Comparison of ENCODE assay signal across 10 mouse cellular contexts in genomic region chr11:86592993-86593392, GRCm38 (mm10). TPM values are rescaled to one million over a fixed set of nuclear protein-coding genes. Genes with fewer than 3 reads are reported as not detected.
DNase-seq lines count a peak whose midpoint lies in the region; ATAC-seq and TF ChIP-seq lines count a peak whose summit lies in the region.
"Had no signal": no experiment of that assay in that cellular context is flagged by ENCODE, and none has a peak within 500 bp of the region (broad histone marks: within the 10 kb centered on the region; RNA-seq: fewer than 3 reads in every experiment).

No protein-coding gene starts in this region.

- no peak for TF ChIP-seq CTCF in lung, adult 2 months (IDR thresholded peaks at IDR 0.05; ENCODE audit: insufficient read depth, low read length)
- TF ChIP-seq CTCF in heart, postnatal 0 days (IDR thresholded peaks at IDR 0.05; ENCODE audit: low read depth) = no peak

- peaks cover 9% of the 10 kb centered on the region for H3K4me1 ChIP-seq in lung, adult 2 months (ENCODE audit: control insufficient read depth, insufficient read depth, low read length)
- H3K4me1 ChIP-seq in heart, postnatal 0 days (ENCODE audit: control insufficient read depth, insufficient read depth) = peaks cover 3% of the 10 kb centered on the region
- H3K4me1 ChIP-seq in forebrain, embryonic 16.5 days (replicated peaks; ENCODE audit: control insufficient read depth, insufficient read depth, low read length) = peaks cover 4% of the 10 kb centered on the region; the same call in 1 of the 2 replicates

- H3K36me3 ChIP-seq in heart, postnatal 0 days (replicated peaks; ENCODE audit: control insufficient read depth, insufficient read depth, low read length) = no peaks in the 10 kb centered on the region
- no peaks in the 10 kb centered on the region for H3K36me3 ChIP-seq in forebrain, embryonic 16.5 days (ENCODE audit: control insufficient read depth, insufficient read depth)

- peak; percentile 47 for DNase-seq in lung, postnatal 10 days
- no peak for DNase-seq in lung, adult 2 months
- DNase-seq in NIH3T3 (ENCODE audit: low read depth) = peak; percentile 77
- DNase-seq in heart, postnatal 0 days (ENCODE audit: low spot score) = peak; percentile 79
- peak; percentile 74 to 81 for DNase-seq in natural killer cell, adult 2 months (ENCODE audit: low spot score in 2 of 2)
- DNase-seq in right cerebral cortex, postnatal 36 days (ENCODE audit: low spot score in 2 of 2) = no peak
- DNase-seq: gastrocnemius, postnatal 36 days; right cerebral cortex, postnatal 14 days had no signal

- no peaks in the 10 kb centered on the region for H3K9me3 ChIP-seq in heart, postnatal 0 days (replicated peaks; ENCODE audit: control insufficient read depth, low read length)
- no peaks in the 10 kb centered on the region for H3K9me3 ChIP-seq in forebrain, embryonic 16.5 days (ENCODE audit: control insufficient read depth, low read length)
- H3K9me3 ChIP-seq: limb, embryonic 12.5 days had no signal

- ATAC-seq in heart, postnatal 0 days (ENCODE audit: insufficient read depth, low read depth) = peak; percentile 74
- no peak for ATAC-seq in forebrain, embryonic 16.5 days

- H3K9ac ChIP-seq in heart, postnatal 0 days (replicated peaks; ENCODE audit: low read depth, low read length) = no peak overlapping the region
- no peak overlapping the region for H3K9ac ChIP-seq in forebrain, embryonic 16.5 days (replicated peaks; ENCODE audit: low read depth, low read length)
- H3K9ac ChIP-seq: limb, embryonic 12.5 days had no signal

- TF ChIP-seq POLR2A in lung, adult 2 months (IDR thresholded peaks at IDR 0.05; ENCODE audit: borderline replicate concordance, extremely low read depth, low read depth, low read length) = no peak

- peak overlapping the region; percentile 46 for H3K27ac ChIP-seq in heart, postnatal 0 days (ENCODE audit: low read depth)
- H3K27ac ChIP-seq in forebrain, embryonic 16.5 days (ENCODE audit: low read length) = no peak overlapping the region
- H3K27ac ChIP-seq: limb, embryonic 12.5 days had no signal

- no peaks in the 10 kb centered on the region for H3K27me3 ChIP-seq in heart, postnatal 0 days (ENCODE audit: control insufficient read depth, insufficient read depth, low read length)
- H3K27me3 ChIP-seq in forebrain, embryonic 16.5 days (replicated peaks; ENCODE audit: control insufficient read depth, insufficient read depth, low read length) = no peaks in the 10 kb centered on the region
- H3K27me3 ChIP-seq: limb, embryonic 12.5 days had no signal

- TF ChIP-seq EP300 in heart, postnatal 0 days (IDR thresholded peaks at IDR 0.05; ENCODE audit: low read depth) = no peak

- 8% methylated on average over 3 of the region's 3 CpGs for WGBS in lung, adult 2 months
- 19% methylated on average over 3 of the region's 3 CpGs for WGBS in heart, postnatal 0 days
- 32% methylated on average over 3 of the region's 3 CpGs for WGBS in forebrain, embryonic 16.5 days

- no peak overlapping the region for H3K4me2 ChIP-seq in heart, postnatal 0 days (ENCODE audit: low read depth, low read length)
- H3K4me2 ChIP-seq in forebrain, embryonic 16.5 days (ENCODE audit: low read length) = no peak overlapping the region
- H3K4me2 ChIP-seq: limb, embryonic 12.5 days had no signal

- no peak overlapping the region for H3K4me3 ChIP-seq in lung, adult 2 months (replicated peaks; ENCODE audit: extremely low read depth, low read depth, low read length)
- no peak overlapping the region for H3K4me3 ChIP-seq in heart, postnatal 0 days (ENCODE audit: low read depth, low read length)
- H3K4me3 ChIP-seq in forebrain, embryonic 16.5 days (replicated peaks; ENCODE audit: low read length) = no peak overlapping the region
- H3K4me3 ChIP-seq: limb, embryonic 12.5 days had no signal

RNA-seq across cellular contexts. Expression of gene Tubd1, which starts 48.2 kb away (rescaled TPM):
- 2.6 and 4.0 TPM in 2 replicates for polyA plus RNA-seq in lung, adult 2 months (2012; rRNA removed)
- total RNA-seq in heart, postnatal 0 days (2014; rRNA removed; ENCODE audit: low replicate concordance) = 2.5 and 16.6 TPM in 2 replicates
- 8.0 and 10.6 TPM in 2 replicates for polyA plus RNA-seq in heart, postnatal 0 days (2015; fragmentation: Nextera tagmentation; extraction: Ambion mirVana)
- 10.9 and 11.3 TPM in 2 replicates for polyA plus RNA-seq in forebrain, embryonic 16.5 days (2015; fragmentation: Nextera tagmentation; extraction: Ambion mirVana)

RNA-seq across cellular contexts. Expression of gene Rps6kb1, which starts 48.4 kb away (rescaled TPM):
- polyA plus RNA-seq in lung, adult 2 months (2012; rRNA removed) = 5.3 and 7.4 TPM in 2 replicates
- total RNA-seq in heart, postnatal 0 days (2014; rRNA removed; ENCODE audit: low replicate concordance) = 10.5 and 13.2 TPM in 2 replicates
- polyA plus RNA-seq in heart, postnatal 0 days (2015; fragmentation: Nextera tagmentation; extraction: Ambion mirVana) = 32.7 and 37.1 TPM in 2 replicates
- 57.1 and 66.4 TPM in 2 replicates for polyA plus RNA-seq in forebrain, embryonic 16.5 days (2015; fragmentation: Nextera tagmentation; extraction: Ambion mirVana)

Comparison
In these comparisons a context has a peak if more than half of its experiments do, and no peak if none do; other contexts are left out.
1. DNase-seq: peak in lung, postnatal 10 days (single experiment), NIH3T3 (single experiment), heart, postnatal 0 days (single experiment) and natural killer cell, adult 2 months (2 of 2); none in lung, adult 2 months (single experiment) and right cerebral cortex, postnatal 36 days (0 of 2).